Mouse (Mus musculus): Measurements from ENCODE around the gene Trappc5. TPM values are rescaled to one million over a fixed set of nuclear protein-coding genes. Genes with fewer than 3 reads are reported as not detected.

Trappc5 gene
- polyA plus RNA-seq, 1 experiment = 35.8 TPM

DNA sequence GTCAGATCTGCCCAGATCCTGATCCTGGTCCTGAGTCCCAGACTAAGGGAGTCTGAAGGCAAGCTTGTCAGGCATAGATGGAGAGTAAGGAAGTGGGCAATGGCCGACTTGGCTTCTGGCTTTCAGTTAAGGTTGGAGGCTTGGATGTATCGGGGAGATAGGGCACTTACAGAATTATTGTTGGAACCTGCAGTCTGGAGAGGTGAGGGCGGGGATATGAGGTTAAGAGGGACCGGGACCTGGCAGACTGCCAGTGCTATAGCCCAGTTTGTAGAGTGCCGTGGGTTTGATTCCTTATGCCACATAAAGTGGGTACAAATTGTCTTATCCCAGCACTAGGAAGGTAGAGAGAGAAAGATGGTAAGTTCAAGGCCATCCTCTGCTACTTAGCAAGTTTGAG, 3.6 kb downstream of the Trappc5 start:
- TF ChIP-seq CEBPB (IDR thresholded peaks at IDR 0.05; ENCODE audit: insufficient read depth, poor library complexity, severe bottlenecking) (no peak), USF1 (IDR thresholded peaks at IDR 0.05; ENCODE audit: low read depth) (no peak), E2F4 (IDR thresholded peaks at IDR 0.05; ENCODE audit: insufficient read depth) (no peak), MYOG (IDR thresholded peaks at IDR 0.05; ENCODE audit: control insufficient read depth in 1 of 3, insufficient read depth in 1 of 3, insufficient read length in 2 of 3, low read depth in 2 of 3) (no peak), REST (IDR thresholded peaks at IDR 0.05; ENCODE audit: insufficient read depth, insufficient read length) (no peak), MYOD1 (IDR thresholded peaks at IDR 0.05; ENCODE audit: control insufficient read depth in 1 of 3, insufficient read length in 2 of 3, low read depth in 2 of 3) (no peak), TCF12 (IDR thresholded peaks at IDR 0.05; ENCODE audit: insufficient read depth, poor library complexity, severe bottlenecking) (no peak), POLR2AphosphoS2 (IDR thresholded peaks at IDR 0.05; ENCODE audit: insufficient read length, low read depth) (no peak), TCF3 (IDR thresholded peaks at IDR 0.05; ENCODE audit: insufficient read length, low read depth) (no peak), SRF (IDR thresholded peaks at IDR 0.05; ENCODE audit: control insufficient read depth, insufficient read length, low read depth) (no peak), POLR2A (IDR thresholded peaks at IDR 0.05; ENCODE audit: insufficient read length, low read depth) (no peak), MAX (IDR thresholded peaks at IDR 0.05; ENCODE audit: low read depth) (no peak)
- Histone ChIP-seq H3ac (ENCODE audit: control insufficient read depth, insufficient read length) (no peak overlapping the region), H3K4me3 (no peak overlapping the region), H3K4me2 (ENCODE audit: low read depth) (no peak overlapping the region), H3K79me2 (ENCODE audit: control insufficient read depth, insufficient read depth) (peaks cover 26% of the 10 kb centered on the region), H3K27me3 (ENCODE audit: control insufficient read depth, insufficient read depth, insufficient read length) (no peaks in the 10 kb centered on the region), H3K36me3 (ENCODE audit: control insufficient read depth, insufficient read depth) (peaks cover 12% of the 10 kb centered on the region)

DNA sequence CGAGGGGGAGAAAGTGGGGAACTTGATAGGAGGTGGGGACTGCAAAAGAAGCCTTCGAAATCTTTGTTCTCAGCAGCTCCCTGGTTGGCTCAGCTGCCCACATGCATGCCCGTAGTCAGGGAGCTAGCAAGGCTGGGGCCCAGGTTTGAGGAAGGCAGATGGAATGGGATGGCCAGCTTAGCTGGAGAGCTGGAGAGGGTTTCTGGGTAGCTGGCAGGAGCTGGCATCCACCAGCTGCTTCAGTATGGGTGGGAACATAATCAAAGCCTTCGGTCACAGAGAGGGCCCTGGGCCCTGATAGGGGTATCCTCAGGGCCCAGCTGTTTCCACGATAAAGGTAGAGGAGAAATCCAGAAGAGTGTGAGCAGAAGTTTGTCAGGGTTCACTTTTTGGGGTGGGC, 6.3 kb downstream of the Trappc5 start:
- Histone ChIP-seq H3K4me3 (no peak overlapping the region), H3K36me3 (ENCODE audit: control insufficient read depth, insufficient read depth) (peaks cover 12% of the 10 kb centered on the region), H3K4me2 (ENCODE audit: low read depth) (no peak overlapping the region), H3K79me2 (ENCODE audit: control insufficient read depth, insufficient read depth) (peaks cover 16% of the 10 kb centered on the region), H3ac (ENCODE audit: control insufficient read depth, insufficient read length) (no peak overlapping the region), H3K27me3 (ENCODE audit: control insufficient read depth, insufficient read depth, insufficient read length) (no peaks in the 10 kb centered on the region)
- TF ChIP-seq MYOG (IDR thresholded peaks at IDR 0.05; ENCODE audit: control insufficient read depth in 1 of 3, insufficient read depth in 1 of 3, insufficient read length in 2 of 3, low read depth in 2 of 3) (no peak), CEBPB (IDR thresholded peaks at IDR 0.05; ENCODE audit: insufficient read depth, poor library complexity, severe bottlenecking) (no peak), SRF (IDR thresholded peaks at IDR 0.05; ENCODE audit: control insufficient read depth, insufficient read length, low read depth) (no peak), TCF12 (IDR thresholded peaks at IDR 0.05; ENCODE audit: insufficient read depth, poor library complexity, severe bottlenecking) (no peak), POLR2A (IDR thresholded peaks at IDR 0.05; ENCODE audit: insufficient read length, low read depth) (no peak), USF1 (IDR thresholded peaks at IDR 0.05; ENCODE audit: low read depth) (no peak)

- H3K4me3 ChIP-seq = no peak overlapping the region
- H3K79me2 ChIP-seq (ENCODE audit: control insufficient read depth, insufficient read depth) = peaks cover 5% of the 10 kb centered on the region
- TF ChIP-seq POLR2AphosphoS2 (IDR thresholded peaks at IDR 0.05; ENCODE audit: insufficient read length, low read depth) = no peak
- peak in 1 of 3 experiments; percentile 9 for TF ChIP-seq MYOD1 (IDR thresholded peaks at IDR 0.05; ENCODE audit: control insufficient read depth in 1 of 3, insufficient read length in 2 of 3, low read depth in 2 of 3)
- no peak overlapping the region for H3K4me2 ChIP-seq (ENCODE audit: low read depth)
- H3K27me3 ChIP-seq (ENCODE audit: control insufficient read depth, insufficient read depth, insufficient read length) = no peaks in the 10 kb centered on the region
- no peak overlapping the region for H3ac ChIP-seq (ENCODE audit: control insufficient read depth, insufficient read length)
- peaks cover 12% of the 10 kb centered on the region for H3K36me3 ChIP-seq (ENCODE audit: control insufficient read depth, insufficient read depth)
Measured at GRCm38 (mm10) chr8:3683408-3684176, 7.5 kb downstream of the Trappc5 start.

DNA sequence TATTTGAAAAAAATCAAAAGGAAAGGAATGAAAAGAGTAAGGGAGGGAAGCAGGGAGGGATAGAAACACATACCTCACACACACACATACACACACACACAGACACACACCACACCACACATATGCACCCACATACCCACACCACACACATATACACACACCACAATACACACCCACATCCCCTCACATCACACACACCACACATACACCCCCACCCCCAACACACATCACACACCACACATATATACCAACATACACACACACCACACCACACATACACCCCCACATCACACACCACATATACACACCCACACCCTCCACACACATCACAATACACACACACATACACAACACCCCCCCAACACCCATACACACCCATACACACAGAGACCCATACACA, 8.4 kb downstream of the Trappc5 start:
- peaks cover 10% of the 10 kb centered on the region for H3K36me3 ChIP-seq (ENCODE audit: control insufficient read depth, insufficient read depth)
- TF ChIP-seq E2F4 (IDR thresholded peaks at IDR 0.05; ENCODE audit: insufficient read depth) = no peak
- TF ChIP-seq USF1 (IDR thresholded peaks at IDR 0.05; ENCODE audit: low read depth) = no peak
- no peak for TF ChIP-seq MAX (IDR thresholded peaks at IDR 0.05; ENCODE audit: low read depth)
- no peak for TF ChIP-seq SRF (IDR thresholded peaks at IDR 0.05; ENCODE audit: control insufficient read depth, insufficient read length, low read depth)
- no peak for TF ChIP-seq TCF3 (IDR thresholded peaks at IDR 0.05; ENCODE audit: insufficient read length, low read depth)
- no peak for TF ChIP-seq TCF12 (IDR thresholded peaks at IDR 0.05; ENCODE audit: insufficient read depth, poor library complexity, severe bottlenecking)
- TF ChIP-seq MYOD1 (IDR thresholded peaks at IDR 0.05; ENCODE audit: control insufficient read depth in 1 of 3, insufficient read length in 2 of 3, low read depth in 2 of 3) = no peak
- no peak for TF ChIP-seq REST (IDR thresholded peaks at IDR 0.05; ENCODE audit: insufficient read depth, insufficient read length)
- no peak for TF ChIP-seq POLR2AphosphoS2 (IDR thresholded peaks at IDR 0.05; ENCODE audit: insufficient read length, low read depth)
- TF ChIP-seq CEBPB (IDR thresholded peaks at IDR 0.05; ENCODE audit: insufficient read depth, poor library complexity, severe bottlenecking) = no peak
- H3K79me2 ChIP-seq (ENCODE audit: control insufficient read depth, insufficient read depth) = no peaks in the 10 kb centered on the region
- H3ac ChIP-seq (ENCODE audit: control insufficient read depth, insufficient read length) = no peak overlapping the region
- no peaks in the 10 kb centered on the region for H3K27me3 ChIP-seq (ENCODE audit: control insufficient read depth, insufficient read depth, insufficient read length)
- no peak overlapping the region for H3K4me3 ChIP-seq
- no peak overlapping the region for H3K4me2 ChIP-seq (ENCODE audit: low read depth)

GRCm38 (mm10) chr8:3685422-3685821, 9.3 kb downstream of the Trappc5 start:
- Histone ChIP-seq H3K4me2 (ENCODE audit: low read depth) (no peak overlapping the region), H3ac (ENCODE audit: control insufficient read depth, insufficient read length) (no peak overlapping the region), H3K36me3 (ENCODE audit: control insufficient read depth, insufficient read depth) (peaks cover 5% of the 10 kb centered on the region), H3K79me2 (ENCODE audit: control insufficient read depth, insufficient read depth) (no peaks in the 10 kb centered on the region), H3K27me3 (ENCODE audit: control insufficient read depth, insufficient read depth, insufficient read length) (no peaks in the 10 kb centered on the region), H3K4me3 (no peak overlapping the region)
- no peak for TF ChIP-seq MYOG (IDR thresholded peaks at IDR 0.05; ENCODE audit: control insufficient read depth in 1 of 3, insufficient read depth in 1 of 3, insufficient read length in 2 of 3, low read depth in 2 of 3)
- TF ChIP-seq POLR2A (IDR thresholded peaks at IDR 0.05; ENCODE audit: insufficient read length, low read depth) = no peak
- TF ChIP-seq MAX (IDR thresholded peaks at IDR 0.05; ENCODE audit: low read depth) = no peak
- no peak for TF ChIP-seq POLR2AphosphoS2 (IDR thresholded peaks at IDR 0.05; ENCODE audit: insufficient read length, low read depth)
- no peak for TF ChIP-seq USF1 (IDR thresholded peaks at IDR 0.05; ENCODE audit: low read depth)
- TF ChIP-seq CEBPB (IDR thresholded peaks at IDR 0.05; ENCODE audit: insufficient read depth, poor library complexity, severe bottlenecking) = no peak
- no peak for TF ChIP-seq MYOD1 (IDR thresholded peaks at IDR 0.05; ENCODE audit: control insufficient read depth in 1 of 3, insufficient read length in 2 of 3, low read depth in 2 of 3)
- no peak for TF ChIP-seq TCF12 (IDR thresholded peaks at IDR 0.05; ENCODE audit: insufficient read depth, poor library complexity, severe bottlenecking)
- TF ChIP-seq TCF3 (IDR thresholded peaks at IDR 0.05; ENCODE audit: insufficient read length, low read depth) = no peak
- no peak for TF ChIP-seq E2F4 (IDR thresholded peaks at IDR 0.05; ENCODE audit: insufficient read depth)
- no peak for TF ChIP-seq SRF (IDR thresholded peaks at IDR 0.05; ENCODE audit: control insufficient read depth, insufficient read length, low read depth)
- TF ChIP-seq REST (IDR thresholded peaks at IDR 0.05; ENCODE audit: insufficient read depth, insufficient read length) = no peak
